Mouse (Mus musculus) left cerebral cortex, adult 2 months (tissue): Measurements from ENCODE around the gene Jmjd1c. TPM values are rescaled to one million over a fixed set of nuclear protein-coding genes. Genes with fewer than 3 reads are reported as not detected.

Experiments used
- DNase-seq, 2 experiments: peaks; one replicate each; pipeline ENCODE4 v3.0.0; 2021 to 2022; ENCODE audit warnings: low spot score in 2 of 2, mixed read lengths in 1 of 2; ENCODE audit errors: extremely low spot score in 1 of 2
- H3K27ac ChIP-seq: fragments of 200-600 bp; 2 replicates; pipeline ENCODE4 v1.8.1; 2022
- H3K4me3 ChIP-seq: fragments of 200-600 bp; 2 replicates; pipeline ENCODE4 v1.8.1; 2022
- CTCF ChIP-seq: fragments of 200-600 bp; IDR thresholded peaks from 2 replicates; pipeline ENCODE4 v1.8.1; 2022; ENCODE audit warnings: antibody characterized with exemption, mild to moderate bottlenecking, moderate library complexity
- intact Hi-C: fragments of 180-260 bp; cut with DNase I; formaldehyde crosslinking; loops from one replicate; pipeline ENCODE4 v1.15.1; 2025
- total RNA-seq, 2 experiments: library from RNA; stranded (reverse); gene quantifications; 2 replicates each; pipeline ENCODE4 v1.2.3; 2021

Gene Jmjd1c
- total RNA-seq, 2 experiments from 2014 or later: 86.3 to 102 TPM

- TF ChIP-seq CTCF: no peak
- Histone ChIP-seq H3K4me3 (peak overlapping the region; percentile 2; the same call in 1 of the 2 replicates), H3K27ac (peak overlapping the region; percentile 84)
- intact Hi-C loops: no loop called here
- DNase-seq: peak; percentile 45 to 55
Measured at GRCm38 (mm10) chr10:67075931-67076878, 19.7 kb upstream of the Jmjd1c start.

DNA sequence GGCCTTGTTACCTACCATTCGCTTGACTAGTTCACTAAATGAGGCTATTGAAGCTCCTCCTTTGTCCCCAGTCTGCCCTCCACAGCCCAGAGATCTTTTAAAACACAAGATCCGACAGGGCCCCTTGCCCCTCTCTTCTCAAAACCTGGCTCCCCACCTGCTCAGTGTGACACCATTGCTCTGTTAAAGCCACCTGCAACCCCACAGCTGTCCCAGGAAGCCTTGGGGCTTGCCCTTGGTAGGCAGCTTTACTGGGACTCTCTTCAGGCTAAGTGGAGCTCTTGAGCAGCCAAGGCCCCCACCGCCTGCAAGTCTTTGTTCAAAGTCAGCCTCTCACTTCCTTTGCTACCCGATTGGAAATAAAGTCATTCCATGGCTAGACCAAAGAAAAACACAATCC, 16.9 kb upstream of the Jmjd1c start:
- Histone ChIP-seq H3K27ac (no peak overlapping the region), H3K4me3 (no peak overlapping the region)
- DNase-seq: no peak
- intact Hi-C loops: no loop called here
- no peak for TF ChIP-seq CTCF

GRCm38 (mm10) chr10:67081206-67082007, 14.5 kb upstream of the Jmjd1c start:
- TF ChIP-seq CTCF: no peak
- no peak for DNase-seq
- Histone ChIP-seq H3K27ac (no peak overlapping the region), H3K4me3 (no peak overlapping the region)
- intact Hi-C loops: no loop called here

DNA sequence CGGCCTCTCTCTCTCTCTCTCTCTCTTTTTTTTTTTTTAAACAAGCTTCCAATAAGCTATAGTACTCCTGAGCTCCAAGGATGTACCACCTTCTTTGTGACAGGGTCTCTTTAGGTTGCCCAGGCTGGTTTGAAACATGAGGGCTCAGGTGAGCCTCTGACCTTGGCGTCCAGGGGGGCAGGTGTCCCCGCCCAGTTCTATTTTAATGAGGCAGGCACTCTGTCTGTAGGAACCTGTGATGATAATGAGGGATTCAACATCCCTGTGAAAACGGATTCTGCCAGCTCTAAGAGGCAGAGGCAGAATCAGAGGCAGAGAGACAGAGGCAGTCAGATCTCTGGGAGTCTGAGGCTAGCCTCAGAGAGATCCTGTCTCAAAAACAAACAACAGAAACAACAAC, 13.4 kb upstream of the Jmjd1c start:
- H3K27ac ChIP-seq: no peak overlapping the region
- no peak overlapping the region for H3K4me3 ChIP-seq
- no peak for DNase-seq
- no peak for TF ChIP-seq CTCF
- intact Hi-C loops: no loop called here

DNA sequence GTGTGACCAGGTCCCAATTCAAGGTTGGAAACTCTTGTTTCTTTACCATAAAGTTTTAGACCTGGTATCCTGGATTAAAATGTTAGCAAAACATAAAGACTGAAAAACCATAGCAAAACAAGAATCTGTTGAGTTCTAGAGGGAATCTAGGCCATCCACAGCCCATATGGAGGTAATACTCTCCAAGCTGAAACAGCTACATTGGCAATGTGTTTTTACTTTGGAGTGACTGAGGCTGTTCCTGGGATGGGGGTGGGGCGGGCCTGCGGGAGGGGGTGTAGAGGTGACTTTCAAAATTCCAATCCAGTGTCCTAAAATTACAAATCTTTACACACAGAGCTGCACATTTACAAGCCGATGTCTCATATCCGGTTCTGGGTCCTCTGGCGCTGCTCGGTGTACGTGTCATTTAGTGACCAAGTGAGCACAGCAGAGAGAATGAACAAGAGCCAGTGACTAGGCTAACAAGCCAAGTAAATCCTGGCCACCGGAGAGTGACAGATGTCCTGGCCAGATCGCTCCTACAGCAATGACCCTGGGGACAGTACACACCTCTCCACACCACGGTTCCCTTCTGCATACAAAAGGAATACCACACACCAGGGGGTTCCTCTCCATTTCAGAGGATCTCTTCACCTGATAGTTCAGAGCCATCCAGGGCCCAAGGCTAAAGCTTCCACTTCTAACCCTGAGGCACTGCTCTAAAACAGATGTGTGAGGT, 12.3 kb upstream of the Jmjd1c start:
- intact Hi-C loops: loop anchor here (1.0 kb wide), 1 partner anchor 9 kb away; no protein-coding TSS in a partner anchor
- H3K27ac ChIP-seq: no peak overlapping the region
- no peak overlapping the region for H3K4me3 ChIP-seq
- TF ChIP-seq CTCF: no peak
- no peak for DNase-seq

DNA sequence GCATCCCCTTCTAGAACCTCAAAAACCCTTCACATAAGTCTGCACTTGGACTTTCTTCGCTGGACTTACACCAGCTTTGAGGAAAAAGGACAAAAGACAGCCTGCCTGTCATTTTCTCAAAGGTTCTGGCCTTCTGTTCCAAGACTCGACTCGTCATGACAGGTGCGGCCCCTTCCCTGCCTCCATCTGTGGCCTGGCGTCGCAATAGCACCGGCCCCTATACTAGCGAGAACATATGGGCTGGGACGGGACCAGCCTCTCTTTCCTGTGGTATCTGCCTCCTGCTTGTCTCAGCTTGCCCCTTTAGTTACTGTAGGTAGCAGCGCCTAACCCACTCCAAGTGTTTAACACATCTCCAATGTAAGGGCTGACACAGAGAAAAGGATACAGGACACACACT, 10.8 kb upstream of the Jmjd1c start:
- Histone ChIP-seq H3K4me3 (no peak overlapping the region), H3K27ac (no peak overlapping the region)
- no peak for DNase-seq
- intact Hi-C loops: no loop called here
- TF ChIP-seq CTCF: no peak

GRCm38 (mm10) chr10:67085916-67086315, 10.0 kb upstream of the Jmjd1c start:
- intact Hi-C loops: no loop called here
- DNase-seq: no peak
- H3K27ac ChIP-seq: no peak overlapping the region

GRCm38 (mm10) chr10:67087447-67088226, 8.3 kb upstream of the Jmjd1c start:
- TF ChIP-seq CTCF: no peak
- intact Hi-C loops: no loop called here
- DNase-seq: no peak
- H3K4me3 ChIP-seq: no peak overlapping the region
- H3K27ac ChIP-seq: no peak overlapping the region

More at GRCm38 (mm10) chr10:67085916-67086315, 10.0 kb upstream of the Jmjd1c start:
- no peak for TF ChIP-seq CTCF
- no peak overlapping the region for H3K4me3 ChIP-seq

- intact Hi-C loops: no loop called here
- DNase-seq: no peak
- H3K27ac ChIP-seq: no peak overlapping the region
- no peak for TF ChIP-seq CTCF
- no peak overlapping the region for H3K4me3 ChIP-seq
Measured at GRCm38 (mm10) chr10:67090611-67091010, 5.3 kb upstream of the Jmjd1c start.

DNA sequence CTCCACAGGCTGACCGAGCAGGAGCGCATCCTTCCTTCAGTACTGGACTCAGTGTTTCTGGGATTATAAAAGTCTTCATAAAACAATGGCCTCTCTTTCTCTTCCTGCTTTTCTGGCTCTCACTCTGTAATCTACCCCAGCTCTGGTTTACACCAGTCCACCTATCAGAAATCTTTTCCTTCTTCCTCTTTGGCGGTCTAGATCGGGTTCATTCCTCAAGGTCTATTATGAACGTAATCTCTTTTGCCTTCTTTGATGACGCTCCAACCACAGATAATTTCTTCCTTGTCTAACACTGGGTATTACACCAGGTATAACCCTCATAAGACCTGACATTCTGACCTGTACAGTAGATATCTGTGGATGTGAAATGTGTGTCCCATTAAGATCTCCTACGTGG, 1.0 kb upstream of the Jmjd1c start:
- H3K27ac ChIP-seq: no peak overlapping the region
- H3K4me3 ChIP-seq: no peak overlapping the region
- intact Hi-C loops: loop anchor here (5.0 kb wide), 4 partner anchors 38 to 173 kb away; no protein-coding TSS in a partner anchor
- no peak for DNase-seq
- no peak for TF ChIP-seq CTCF
